Mouse (Mus musculus): ENCODE measurements around the gene Elf3. TPM values are rescaled to one million over a fixed set of nuclear protein-coding genes. Genes with fewer than 3 reads are reported as not detected.
A peak's percentile ranks its signal among the peaks of the same experiment; 100 is the strongest.

Elf3 gene
- polyA plus RNA-seq (2016; fragmentation: Nextera tagmentation; extraction: Ambion mirVana) = 1.3 and 1.6 TPM in 2 replicates

GRCm38 (mm10) chr1:135258380-135259127 lies at the start of gene Elf3:
Gene Elf3 (minus strand): TSS chr1:135258568.
- H3K27me3 ChIP-seq = 0 out of 2 replicates have a peak, but pooled peaks cover 6% of the 10 kb centered on the region
- H3K36me3 ChIP-seq = peaks cover 19% of the 10 kb centered on the region
- H3K9ac ChIP-seq = peak within 1 kb of the TSS; percentile 20; the same call in 1 of the 2 replicates
- peaks cover 15% of the 10 kb centered on the region for H3K4me1 ChIP-seq
- peak within 1 kb of the TSS; percentile 6 for H3K4me3 ChIP-seq
- peak; percentile 53 for ATAC-seq (ENCODE audit: low FRiP score)
- H3K27ac ChIP-seq = no peak within 1 kb of the TSS
- H3K9me3 ChIP-seq (replicated peaks) = no peaks in the 10 kb centered on the region
- H3K4me2 ChIP-seq (replicated peaks) = peak within 1 kb of the TSS; percentile 49
- WGBS = 4% methylated on average over 19 of the region's 19 CpGs

- Histone ChIP-seq H3K27me3 (no peaks in the 10 kb centered on the region), H3K4me3 (no peak overlapping the region), H3K36me3 (peaks cover 16% of the 10 kb centered on the region), H3K27ac (no peak overlapping the region), H3K9me3 (replicated peaks) (no peaks in the 10 kb centered on the region), H3K4me1 (0 out of 2 replicates have a peak, but pooled peaks cover 3% of the 10 kb centered on the region), H3K9ac (no peak overlapping the region), H3K4me2 (replicated peaks) (no peak overlapping the region)
- ATAC-seq (ENCODE audit: low FRiP score) = no peak
- whole genome bisulfite sequencing = 74% methylated on average over 5 of the region's 5 CpGs
Measured at GRCm38 (mm10) chr1:135290908-135291307, 32.5 kb upstream of the Elf3 start.

- H3K4me1 ChIP-seq = peaks cover 17% of the 10 kb centered on the region
- ATAC-seq (ENCODE audit: low FRiP score) = no peak
- no peak overlapping the region for H3K4me3 ChIP-seq
- no peaks in the 10 kb centered on the region for H3K27me3 ChIP-seq
- 78% methylated on average over 2 of the region's 2 CpGs for WGBS
- H3K4me2 ChIP-seq (replicated peaks) = no peak overlapping the region
- H3K9ac ChIP-seq = no peak overlapping the region
- no peaks in the 10 kb centered on the region for H3K36me3 ChIP-seq
- no peaks in the 10 kb centered on the region for H3K9me3 ChIP-seq (replicated peaks)
- no peak overlapping the region for H3K27ac ChIP-seq
Measured at GRCm38 (mm10) chr1:135286311-135286710, 27.9 kb upstream of the Elf3 start.

GRCm38 (mm10) chr1:135283826-135284291 lies 25.5 kb upstream of the Elf3 start, which contains the start of gene Rnpep:
Gene Rnpep (minus strand): TSS chr1:135284084.
- Histone ChIP-seq H3K4me3 (peak within 1 kb of the TSS; percentile 72), H3K4me2 (replicated peaks) (peak within 1 kb of the TSS; percentile 62), H3K9ac (peak within 1 kb of the TSS; percentile 84), H3K27ac (peak within 1 kb of the TSS; percentile 86), H3K27me3 (no peaks in the 10 kb centered on the region), H3K4me1 (peaks cover 14% of the 10 kb centered on the region), H3K36me3 (peaks cover 1% of the 10 kb centered on the region; the same call in 1 of the 2 replicates), H3K9me3 (replicated peaks) (no peaks in the 10 kb centered on the region)
- ATAC-seq (ENCODE audit: low FRiP score) = peak; percentile 92
- under 1% methylated on average over 39 of the region's 39 CpGs for WGBS

- WGBS = 1% methylated on average over 48 of the region's 48 CpGs
- no peaks in the 10 kb centered on the region for H3K27me3 ChIP-seq
- peak; percentile 79 for ATAC-seq (ENCODE audit: low FRiP score)
- H3K27ac ChIP-seq = peak overlapping the region; percentile 86
- H3K4me1 ChIP-seq = peaks cover 14% of the 10 kb centered on the region
- peak overlapping the region; percentile 72 for H3K4me3 ChIP-seq
- no peaks in the 10 kb centered on the region for H3K9me3 ChIP-seq (replicated peaks)
- H3K9ac ChIP-seq = peak overlapping the region; percentile 84
- H3K36me3 ChIP-seq = peaks cover 6% of the 10 kb centered on the region
- peak overlapping the region; percentile 62 for H3K4me2 ChIP-seq (replicated peaks)
Measured at GRCm38 (mm10) chr1:135283287-135283825, 25.0 kb upstream of the Elf3 start.

- Histone ChIP-seq H3K36me3 (peaks cover 13% of the 10 kb centered on the region), H3K9ac (peak overlapping the region; percentile 84), H3K9me3 (replicated peaks) (no peaks in the 10 kb centered on the region), H3K4me3 (peak overlapping the region; percentile 72), H3K27me3 (no peaks in the 10 kb centered on the region), H3K4me2 (replicated peaks) (peak overlapping the region; percentile 62), H3K4me1 (peaks cover 14% of the 10 kb centered on the region), H3K27ac (peak overlapping the region; percentile 86; the same call in 1 of the 2 replicates)
- 0 out of 2 replicates have a peak, but pooled peaks have one; percentile 4 for ATAC-seq (ENCODE audit: low FRiP score)
- 40% methylated on average over 13 of the region's 13 CpGs for WGBS
Measured at GRCm38 (mm10) chr1:135282536-135283286, 24.3 kb upstream of the Elf3 start.

GRCm38 (mm10) chr1:135281841-135282240 lies 23.5 kb upstream of the Elf3 start:
- Histone ChIP-seq H3K9ac (no peak overlapping the region), H3K27me3 (no peaks in the 10 kb centered on the region), H3K4me2 (replicated peaks) (no peak overlapping the region), H3K27ac (no peak overlapping the region), H3K36me3 (peaks cover 21% of the 10 kb centered on the region), H3K4me1 (peaks cover 14% of the 10 kb centered on the region), H3K4me3 (no peak overlapping the region), H3K9me3 (replicated peaks) (no peaks in the 10 kb centered on the region)
- WGBS = 94% methylated on average over 17 of the region's 17 CpGs
- no peak for ATAC-seq (ENCODE audit: low FRiP score)

GRCm38 (mm10) chr1:135280646-135281045 lies 22.3 kb upstream of the Elf3 start:
- Histone ChIP-seq H3K4me1 (peaks cover 14% of the 10 kb centered on the region), H3K9ac (no peak overlapping the region), H3K27ac (no peak overlapping the region), H3K4me2 (replicated peaks) (no peak overlapping the region), H3K27me3 (no peaks in the 10 kb centered on the region), H3K9me3 (replicated peaks) (no peaks in the 10 kb centered on the region), H3K4me3 (no peak overlapping the region), H3K36me3 (peaks cover 32% of the 10 kb centered on the region)
- 91% methylated on average over 9 of the region's 9 CpGs for WGBS
- no peak for ATAC-seq (ENCODE audit: low FRiP score)

GRCm38 (mm10) chr1:135271371-135271770 lies 13.0 kb upstream of the Elf3 start:
- Histone ChIP-seq H3K27ac (no peak overlapping the region), H3K9ac (no peak overlapping the region), H3K4me3 (no peak overlapping the region), H3K9me3 (replicated peaks) (no peaks in the 10 kb centered on the region), H3K4me2 (replicated peaks) (no peak overlapping the region), H3K36me3 (peaks cover 69% of the 10 kb centered on the region), H3K4me1 (no peaks in the 10 kb centered on the region), H3K27me3 (no peaks in the 10 kb centered on the region)
- 92% methylated on average over 9 of the region's 9 CpGs for WGBS
- ATAC-seq (ENCODE audit: low FRiP score) = no peak

GRCm38 (mm10) chr1:135267663-135268446 lies 9.5 kb upstream of the Elf3 start:
- Histone ChIP-seq H3K9me3 (replicated peaks) (no peaks in the 10 kb centered on the region), H3K9ac (no peak overlapping the region), H3K4me3 (no peak overlapping the region), H3K4me2 (replicated peaks) (no peak overlapping the region), H3K36me3 (peaks cover 81% of the 10 kb centered on the region), H3K27ac (no peak overlapping the region), H3K27me3 (no peaks in the 10 kb centered on the region), H3K4me1 (no peaks in the 10 kb centered on the region)
- WGBS = 92% methylated on average over 10 of the region's 10 CpGs
- no peak for ATAC-seq (ENCODE audit: low FRiP score)

GRCm38 (mm10) chr1:135265834-135266233 lies 7.5 kb upstream of the Elf3 start:
- peaks cover 75% of the 10 kb centered on the region for H3K36me3 ChIP-seq
- no peak overlapping the region for H3K4me3 ChIP-seq
- H3K4me1 ChIP-seq = no peaks in the 10 kb centered on the region
- H3K9ac ChIP-seq = no peak overlapping the region
- WGBS = 89% methylated on average over 5 of the region's 5 CpGs
- no peak overlapping the region for H3K4me2 ChIP-seq (replicated peaks)
- ATAC-seq (ENCODE audit: low FRiP score) = no peak
- H3K9me3 ChIP-seq (replicated peaks) = no peaks in the 10 kb centered on the region
- H3K27me3 ChIP-seq = no peaks in the 10 kb centered on the region
- H3K27ac ChIP-seq = no peak overlapping the region

Measured in hindbrain, embryonic 12.5 days (tissue).